Mouse (Mus musculus) CH12.LX (cell line): ENCODE results near the gene Cnnm3. TPM values are rescaled to one million over a fixed set of nuclear protein-coding genes. Genes with fewer than 3 reads are reported as not detected.

Source experiments
- polyA plus RNA-seq: library from polyadenylated mRNA; unstranded; fragments of >175 nt; gene quantifications from 2 replicates; pipeline ENCODE4 v1.2.1, GENCODE M21; 2012; ENCODE audit warnings: low read depth; ENCODE audit not compliant: insufficient read length
- total RNA-seq, 2 experiments: library from RNA; depleted of rRNA; stranded (reverse); fragments of 300-350 nt in 1 of 2; fragments of >200 nt in 1 of 2; gene quantifications; 2 replicates each; pipeline ENCODE4 v1.2.3; 2012 to 2014

Cnnm3 gene
- total and polyA plus RNA-seq, 3 experiments: 3.0 to 9.2 (median 8.8) TPM

Other genes starting within 250 kb of the Cnnm3 start
- 0.08 TPM in 1 of 2 replicates, not detected in the other for gene Neurl3, start 237.2 kb upstream of the Cnnm3 start, total RNA-seq (2012; rRNA removed)
- 0.08 TPM in 1 of 2 replicates, not detected in the other for gene Neurl3, start 237.2 kb upstream of the Cnnm3 start, total RNA-seq (2014; rRNA removed)
- 0.09 and 0.10 TPM in 2 replicates for gene Neurl3, start 237.2 kb upstream of the Cnnm3 start, polyA plus RNA-seq
- 15.2 and 19.6 TPM in 2 replicates for gene Arid5a, start 204.1 kb upstream of the Cnnm3 start, total RNA-seq (2012; rRNA removed)
- gene Arid5a, start 204.1 kb upstream of the Cnnm3 start, total RNA-seq (2014; rRNA removed): 16.0 and 17.0 TPM in 2 replicates
- 13.2 and 16.1 TPM in 2 replicates for gene Arid5a, start 204.1 kb upstream of the Cnnm3 start, polyA plus RNA-seq
- gene Kansl3, start 142.7 kb upstream of the Cnnm3 start, total RNA-seq (2012; rRNA removed): 16.5 and 17.0 TPM in 2 replicates
- 14.3 TPM in 2 replicates for gene Kansl3, start 142.7 kb upstream of the Cnnm3 start, total RNA-seq (2014; rRNA removed)
- 19.7 and 21.2 TPM in 2 replicates for gene Kansl3, start 142.7 kb upstream of the Cnnm3 start, polyA plus RNA-seq
- 0.08 TPM in 1 of 2 replicates, not detected in the other for gene Fer1l5, start 139.6 kb upstream of the Cnnm3 start, total RNA-seq (2012; rRNA removed)
- gene Fer1l5, start 139.6 kb upstream of the Cnnm3 start, total RNA-seq (2014; rRNA removed): not detected in 2 replicates
- 0.85 and 1.2 TPM in 2 replicates for gene Fer1l5, start 139.6 kb upstream of the Cnnm3 start, polyA plus RNA-seq
- 6.0 and 8.5 TPM in 2 replicates for gene Lman2l, start 66.6 kb upstream of the Cnnm3 start, total RNA-seq (2012; rRNA removed)
- 7.9 and 8.8 TPM in 2 replicates for gene Lman2l, start 66.6 kb upstream of the Cnnm3 start, total RNA-seq (2014; rRNA removed)
- 19.1 and 20.3 TPM in 2 replicates for gene Lman2l, start 66.6 kb upstream of the Cnnm3 start, polyA plus RNA-seq
- 4.6 and 5.0 TPM in 2 replicates for gene Cnnm4, start 40.2 kb upstream of the Cnnm3 start, total RNA-seq (2012; rRNA removed)
- gene Cnnm4, start 40.2 kb upstream of the Cnnm3 start, total RNA-seq (2014; rRNA removed): 3.0 and 3.2 TPM in 2 replicates
- 3.0 and 3.5 TPM in 2 replicates for gene Cnnm4, start 40.2 kb upstream of the Cnnm3 start, polyA plus RNA-seq
- gene Ankrd23, start 25.0 kb downstream of the Cnnm3 start, total RNA-seq (2012; rRNA removed): 6.1 and 6.7 TPM in 2 replicates
- 2.8 and 4.1 TPM in 2 replicates for gene Ankrd23, start 25.0 kb downstream of the Cnnm3 start, total RNA-seq (2014; rRNA removed)
- gene Ankrd23, start 25.0 kb downstream of the Cnnm3 start, polyA plus RNA-seq: 3.7 and 4.9 TPM in 2 replicates
- 0.08 TPM in 1 of 2 replicates, not detected in the other for gene Gm42417, start 27.6 kb downstream of the Cnnm3 start, total RNA-seq (2012; rRNA removed)
- not detected in 2 replicates for gene Gm42417, start 27.6 kb downstream of the Cnnm3 start, total RNA-seq (2014; rRNA removed)
- 1.7 and 3.9 TPM in 2 replicates for gene Gm42417, start 27.6 kb downstream of the Cnnm3 start, polyA plus RNA-seq
- 11.6 and 14.8 TPM in 2 replicates for gene Ankrd39, start 35.6 kb downstream of the Cnnm3 start, total RNA-seq (2012; rRNA removed)
- 4.3 and 5.1 TPM in 2 replicates for gene Ankrd39, start 35.6 kb downstream of the Cnnm3 start, total RNA-seq (2014; rRNA removed)
- gene Ankrd39, start 35.6 kb downstream of the Cnnm3 start, polyA plus RNA-seq: 8.5 and 11.6 TPM in 2 replicates
- gene Sema4c, start 46.5 kb downstream of the Cnnm3 start, total RNA-seq (2012; rRNA removed): 2.2 and 3.4 TPM in 2 replicates
- 0.63 and 0.70 TPM in 2 replicates for gene Sema4c, start 46.5 kb downstream of the Cnnm3 start, total RNA-seq (2014; rRNA removed)
- 1.5 and 1.7 TPM in 2 replicates for gene Sema4c, start 46.5 kb downstream of the Cnnm3 start, polyA plus RNA-seq
- not detected in 2 replicates for gene Fam178b, start 171.3 kb downstream of the Cnnm3 start, total RNA-seq (2012; rRNA removed)
- gene Fam178b, start 171.3 kb downstream of the Cnnm3 start, total RNA-seq (2014; rRNA removed): not detected in 2 replicates
- gene Fam178b, start 171.3 kb downstream of the Cnnm3 start, polyA plus RNA-seq: 0.50 TPM in 1 of 2 replicates, not detected in the other
- gene Cox5b, start 179.6 kb downstream of the Cnnm3 start, total RNA-seq (2012; rRNA removed): 448 and 523 TPM in 2 replicates
- 476 and 504 TPM in 2 replicates for gene Cox5b, start 179.6 kb downstream of the Cnnm3 start, total RNA-seq (2014; rRNA removed)
- 538 and 599 TPM in 2 replicates for gene Cox5b, start 179.6 kb downstream of the Cnnm3 start, polyA plus RNA-seq
- not detected in 2 replicates for gene 4933424G06Rik, start 198.3 kb downstream of the Cnnm3 start, total RNA-seq (2012; rRNA removed)
- gene 4933424G06Rik, start 198.3 kb downstream of the Cnnm3 start, total RNA-seq (2014; rRNA removed): 0.49 TPM in 1 of 2 replicates, not detected in the other
- gene 4933424G06Rik, start 198.3 kb downstream of the Cnnm3 start, polyA plus RNA-seq: not detected in 2 replicates
- 66.2 and 81.8 TPM in 2 replicates for gene Actr1b, start 202.6 kb downstream of the Cnnm3 start, total RNA-seq (2012; rRNA removed)
- 61.0 and 63.6 TPM in 2 replicates for gene Actr1b, start 202.6 kb downstream of the Cnnm3 start, total RNA-seq (2014; rRNA removed)
- 71.2 and 76.6 TPM in 2 replicates for gene Actr1b, start 202.6 kb downstream of the Cnnm3 start, polyA plus RNA-seq
- gene Zap70, start 249.9 kb downstream of the Cnnm3 start, total RNA-seq (2012; rRNA removed): 0.21 and 0.25 TPM in 2 replicates
- gene Zap70, start 249.9 kb downstream of the Cnnm3 start, total RNA-seq (2014; rRNA removed): 0.23 TPM in 2 replicates
- gene Zap70, start 249.9 kb downstream of the Cnnm3 start, polyA plus RNA-seq: 0.18 TPM in 1 of 2 replicates, not detected in the other